Mouse (Mus musculus): ENCODE measurements around the gene Brd9.

DNA sequence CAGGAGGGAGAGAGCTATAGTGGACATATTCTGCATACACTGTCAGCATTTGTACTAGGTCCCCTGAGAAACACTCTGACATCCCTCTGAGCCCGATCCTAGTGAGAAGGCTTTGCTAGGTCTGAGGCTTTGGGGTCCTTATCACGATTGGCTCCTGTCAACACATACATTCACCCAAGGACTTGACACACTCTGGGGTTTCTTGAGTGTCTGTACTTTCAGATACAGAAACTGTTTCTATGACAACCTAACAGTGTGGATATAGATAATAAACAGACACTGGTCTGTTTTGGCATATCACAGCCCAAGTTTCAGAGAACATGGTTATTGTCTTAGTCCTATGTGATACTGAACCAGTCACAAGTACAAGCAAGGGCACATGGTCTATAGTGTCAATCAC is 53.1 kb downstream of the Brd9 start:
- TF ChIP-seq CTCF (IDR thresholded peaks at IDR 0.05; ENCODE audit: low read depth) (no peak), EP300 (IDR thresholded peaks at IDR 0.05; ENCODE audit: low read depth) (peak; percentile 83)

All from liver, embryonic 14.5 days (tissue).